Comparison of ENCODE assay signal across 12 mouse cellular contexts in the genomic region with DNA sequence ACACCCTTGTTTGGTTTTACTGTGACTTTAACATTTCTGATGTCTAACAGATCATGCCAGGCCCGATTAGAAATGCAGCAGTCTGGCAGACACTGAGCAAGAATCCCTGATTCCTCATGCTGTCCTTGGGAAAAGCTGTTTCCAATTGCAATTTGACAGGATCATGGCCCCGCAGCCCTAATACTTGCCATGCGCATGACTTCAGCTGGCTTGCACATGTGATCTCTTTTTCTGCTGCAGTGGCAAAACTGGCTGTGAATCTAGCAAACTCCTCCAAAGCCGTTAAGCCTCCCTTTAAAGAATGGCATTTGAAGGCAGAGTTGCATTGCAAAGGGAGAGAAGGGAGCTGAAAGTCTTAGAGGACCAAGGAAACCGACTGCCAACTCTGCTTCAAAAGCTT. TPM values are rescaled to one million over a fixed set of nuclear protein-coding genes. Genes with fewer than 3 reads are reported as not detected.
DNase-seq lines count a peak whose midpoint lies in the region.
"Had no signal": no experiment of that assay in that cellular context is flagged by ENCODE, and none has a peak within 500 bp of the region (broad histone marks: within the 10 kb centered on the region; RNA-seq: fewer than 3 reads in every experiment).

No protein-coding gene starts in this region.

- H3K36me3 ChIP-seq in embryonic facial prominence, embryonic 10.5 days (replicated peaks) = no peaks in the 10 kb centered on the region
- H3K36me3 ChIP-seq: heart, embryonic 13.5 days had no signal

- peak; percentile 33 for DNase-seq in adrenal gland, adult 2 months
- DNase-seq in adrenal gland, adult 18-20 months (ENCODE audit: low spot score in 2 of 2) = no peak
- DNase-seq in kidney, postnatal 36 days = peak; percentile 4 to 11
- no peak for DNase-seq in kidney, adult 8-10 months
- peak; percentile 65 for DNase-seq in embryonic facial prominence, embryonic 10.5 days (ENCODE audit: low spot score)
- peak; percentile 64 for DNase-seq in lung, postnatal 10 days
- no peak for DNase-seq in left cerebral cortex, adult 18-20 months (ENCODE audit: low spot score in 2 of 2)
- DNase-seq in ovary, adult 18-20 months (ENCODE audit: low spot score) = no peak
- DNase-seq: liver, postnatal 0 days had no signal

- no peaks in the 10 kb centered on the region for H3K9me3 ChIP-seq in embryonic facial prominence, embryonic 10.5 days
- H3K9me3 ChIP-seq: heart, embryonic 13.5 days had no signal

- no peak overlapping the region for H3K27ac ChIP-seq in embryonic facial prominence, embryonic 10.5 days (replicated peaks)
- H3K27ac ChIP-seq: heart, embryonic 13.5 days; left cerebral cortex, adult 2 months had no signal

- no peak overlapping the region for H3K4me3 ChIP-seq in embryonic facial prominence, embryonic 10.5 days
- H3K4me3 ChIP-seq: heart, embryonic 13.5 days; left cerebral cortex, adult 2 months had no signal

- no peaks in the 10 kb centered on the region for H3K27me3 ChIP-seq in embryonic facial prominence, embryonic 10.5 days (replicated peaks; ENCODE audit: low read depth, poor library complexity, severe bottlenecking)
- H3K27me3 ChIP-seq: heart, embryonic 13.5 days had no signal

- 36% methylated on average over 5 of the region's 5 CpGs for WGBS in embryonic facial prominence, embryonic 10.5 days

- H3K4me1 ChIP-seq in embryonic facial prominence, embryonic 10.5 days = peaks cover 18% of the 10 kb centered on the region

RNA-seq across cellular contexts. Expression of a gene that starts 40.7 kb away (rescaled TPM):
- 1 to 10 TPM; 2.2 to 4.3 TPM for total RNA-seq in adrenal gland, adult 2 months (2021)
- 4.6 and 6.3 TPM in 2 replicates for polyA plus RNA-seq in adrenal gland, adult 2 months (2012; rRNA removed)
- total RNA-seq in adrenal gland, adult 18-20 months (2021) = 1 to 10 TPM; 2.3 to 3.1 TPM
- polyA plus RNA-seq in embryonic facial prominence, embryonic 10.5 days (2016; fragmentation: Nextera tagmentation; extraction: Ambion mirVana) = 2.4 and 2.6 TPM in 2 replicates
- total RNA-seq in left cerebral cortex, adult 18-20 months (2021) = 10 to 100 TPM in 1 of 2 experiments, 1 to 10 TPM in 1; 9.8 to 15.0 TPM

RNA-seq across cellular contexts. Expression of a gene that starts 55.5 kb away (rescaled TPM):
- under 1 TPM; 0.24 to 0.32 TPM for total RNA-seq in adrenal gland, adult 2 months (2021)
- 0.02 and 0.06 TPM in 2 replicates for polyA plus RNA-seq in adrenal gland, adult 2 months (2012; rRNA removed)
- under 1 TPM; 0.10 to 0.23 TPM for total RNA-seq in adrenal gland, adult 18-20 months (2021)
- 0.88 and 1.3 TPM in 2 replicates for polyA plus RNA-seq in embryonic facial prominence, embryonic 10.5 days (2016; fragmentation: Nextera tagmentation; extraction: Ambion mirVana)
- total RNA-seq in left cerebral cortex, adult 18-20 months (2021) = under 1 TPM; 0.35 to 0.42 TPM
- polyA plus RNA-seq: activated CD4-positive, CD25-positive, alpha-beta regulatory T cell, adult 4 months; liver, postnatal 0 days had no signal

Comparison
In these comparisons a context has a peak if more than half of its experiments do, and no peak if none do; other contexts are left out.
1. DNase-seq: peak in adrenal gland, adult 2 months (single experiment), kidney, postnatal 36 days (2 of 2), embryonic facial prominence, embryonic 10.5 days (single experiment) and lung, postnatal 10 days (single experiment); none in adrenal gland, adult 18-20 months (0 of 2), kidney, adult 8-10 months (0 of 2), left cerebral cortex, adult 18-20 months (0 of 2) and ovary, adult 18-20 months (single experiment).